Mouse (Mus musculus) midbrain, embryonic 16.5 days (tissue): ENCODE results near the gene Olfr398. TPM values are rescaled to one million over a fixed set of nuclear protein-coding genes. Genes with fewer than 3 reads are reported as not detected.

Experiments used
- ATAC-seq: fragments of 200-750 bp; cut with Nextera tagmentation; 2 replicates; pipeline ENCODE4 v1.8.0; 2017; ENCODE audit warnings: moderate TSS enrichment
- H3K27ac ChIP-seq: fragments of 300-500 bp; sonication (generic); 2 replicates; pipeline ENCODE4 v1.5.1; 2014; ENCODE audit warnings: mild to moderate bottlenecking, low read length, mixed read lengths
- H3K27me3 ChIP-seq: fragments of 300-500 bp; sonication (generic); 2 replicates; pipeline ENCODE4 v1.6.1; 2014; ENCODE audit warnings: low read depth, low read length, mixed read lengths; ENCODE audit not compliant: control insufficient read depth, insufficient read depth
- H3K36me3 ChIP-seq: fragments of 300-500 bp; sonication (generic); 2 replicates; pipeline ENCODE4 v1.6.1; 2014; ENCODE audit warnings: mild to moderate bottlenecking, low read length, moderate library complexity, mixed read lengths; ENCODE audit not compliant: control insufficient read depth, insufficient read depth
- H3K4me1 ChIP-seq: fragments of 300-500 bp; sonication (generic); 2 replicates; pipeline ENCODE4 v1.6.1; 2014; ENCODE audit warnings: mild to moderate bottlenecking, low read length, mixed read lengths; ENCODE audit not compliant: control insufficient read depth, insufficient read depth
- H3K4me2 ChIP-seq: fragments of 300-500 bp; sonication (generic); 2 replicates; pipeline ENCODE4 v1.6.1; 2014; ENCODE audit warnings: mild to moderate bottlenecking, low read length, mixed read lengths
- H3K4me3 ChIP-seq: fragments of 300-500 bp; sonication (generic); 2 replicates; pipeline ENCODE4 v1.5.1; 2014; ENCODE audit warnings: low read depth, mild to moderate bottlenecking, low read length, moderate library complexity, mixed read lengths
- H3K9ac ChIP-seq: fragments of 300-500 bp; sonication (generic); 2 replicates; pipeline ENCODE4 v1.6.1; 2014; ENCODE audit warnings: low read depth, low read length, mixed read lengths
- H3K9me3 ChIP-seq: fragments of 300-500 bp; sonication (generic); replicated peaks from 2 replicates; pipeline ENCODE4 v1.6.1; 2014; ENCODE audit warnings: mild to moderate bottlenecking, low read length, mixed read lengths; ENCODE audit not compliant: control insufficient read depth, poor library complexity, severe bottlenecking
- WGBS: fragments of 180-500 bp; shearing (Covaris S2); extraction: QIAGEN DNeasy Blood & Tissue Kit; methylation state at CpG from one replicate; pipeline ENCODE4 v1.1.7; 2014; 5-methylcytosine and 5-hydroxymethylcytosine counted together
- polyA plus RNA-seq: library from polyadenylated mRNA; unstranded; fragments of >200 nt; fragmentation: Nextera tagmentation; extraction: Ambion mirVana; gene quantifications from 2 replicates; pipeline ENCODE4 v1.2.1, GENCODE M21; 2015

Olfr398 gene
- not detected in 2 replicates for polyA plus RNA-seq

DNA sequence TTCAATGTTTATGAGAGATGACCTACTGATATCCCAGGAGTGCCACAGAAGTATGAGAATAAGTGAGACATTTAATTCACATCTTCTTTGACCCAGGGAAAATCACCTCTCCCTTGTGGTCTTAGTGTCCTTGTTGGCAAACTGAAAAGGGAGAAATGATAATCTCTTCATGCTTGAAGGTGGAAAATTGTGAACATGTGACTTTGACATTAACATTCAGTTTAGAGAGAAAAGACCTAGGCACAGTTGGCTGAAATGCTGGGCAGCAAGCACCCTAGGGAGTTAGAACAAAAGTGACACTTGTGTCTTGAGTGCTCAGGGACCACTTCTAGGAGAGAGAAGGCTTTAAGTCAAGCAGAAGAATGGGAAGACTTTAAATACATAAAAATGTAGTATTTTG lies at the start of gene Olfr398:
Olfr398 (minus strand) TSS at position 101 of the 400 bp plus-strand sequence.
- Histone ChIP-seq H3K36me3 (no peaks in the 10 kb centered on the region), H3K27me3 (no peaks in the 10 kb centered on the region), H3K27ac (no peak within 1 kb of the TSS), H3K4me2 (no peak within 1 kb of the TSS), H3K9me3 (peaks cover 20% of the 10 kb centered on the region), H3K4me3 (no peak within 1 kb of the TSS), H3K9ac (no peak within 1 kb of the TSS), H3K4me1 (no peaks in the 10 kb centered on the region)
- no peak for ATAC-seq

DNA sequence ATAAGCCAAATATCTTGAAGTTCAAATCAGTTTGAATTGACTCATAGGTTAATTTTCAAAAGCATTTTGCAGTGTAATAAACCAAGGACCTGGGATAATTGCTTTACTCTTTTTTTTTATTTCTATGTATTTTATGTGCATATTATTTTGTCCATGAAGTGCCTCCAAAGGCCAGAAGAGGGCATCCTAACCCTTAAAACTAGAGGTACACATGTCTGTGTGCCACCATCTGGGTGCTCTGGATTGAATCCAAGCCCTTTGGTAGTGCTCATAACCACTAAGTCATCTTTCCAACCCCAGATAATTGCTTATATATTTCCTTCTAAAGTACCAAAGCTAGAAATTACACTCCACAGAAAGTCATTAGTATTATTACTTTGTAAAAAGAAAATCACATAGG lies 2.9 kb upstream of the Olfr398 start:
- peaks cover 16% of the 10 kb centered on the region for H3K9me3 ChIP-seq
- H3K27ac ChIP-seq: no peak overlapping the region
- no peak overlapping the region for H3K4me2 ChIP-seq
- no peaks in the 10 kb centered on the region for H3K27me3 ChIP-seq
- H3K4me3 ChIP-seq: no peak overlapping the region
- no peak overlapping the region for H3K9ac ChIP-seq
- no peaks in the 10 kb centered on the region for H3K4me1 ChIP-seq
- no peaks in the 10 kb centered on the region for H3K36me3 ChIP-seq
- ATAC-seq: no peak

DNA sequence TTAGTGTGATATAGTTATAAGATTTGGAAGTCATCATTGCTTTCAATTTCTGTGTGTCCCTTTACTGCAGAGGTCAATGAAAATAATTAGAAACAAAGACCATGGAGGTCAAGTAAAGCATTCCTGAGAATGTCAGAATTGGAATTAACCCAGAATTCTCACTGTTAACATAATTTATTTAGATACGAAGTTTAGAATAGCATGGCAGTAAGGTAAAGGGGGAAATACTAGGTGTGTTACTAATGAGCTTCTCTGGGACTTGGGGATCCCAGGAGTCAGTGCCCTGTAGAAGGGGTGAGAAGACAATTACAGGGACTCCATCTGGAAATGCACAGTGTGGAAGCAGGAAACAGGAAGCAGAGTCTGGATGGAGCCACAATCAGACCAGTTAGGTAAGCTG lies 29.7 kb downstream of the Olfr398 start, which contains the start of gene Olfr397:
Olfr397 (plus strand) TSS at position 301 of the 400 bp plus-strand sequence.
- Histone ChIP-seq H3K4me3 (no peak within 1 kb of the TSS), H3K9me3 (peaks cover 18% of the 10 kb centered on the region; the same call in 1 of the 2 replicates), H3K9ac (no peak within 1 kb of the TSS), H3K27ac (no peak within 1 kb of the TSS), H3K4me2 (no peak within 1 kb of the TSS), H3K27me3 (no peaks in the 10 kb centered on the region), H3K4me1 (no peaks in the 10 kb centered on the region), H3K36me3 (no peaks in the 10 kb centered on the region)
- ATAC-seq: no peak
- 74% methylated on average over 1 of the region's 1 CpGs for WGBS

DNA sequence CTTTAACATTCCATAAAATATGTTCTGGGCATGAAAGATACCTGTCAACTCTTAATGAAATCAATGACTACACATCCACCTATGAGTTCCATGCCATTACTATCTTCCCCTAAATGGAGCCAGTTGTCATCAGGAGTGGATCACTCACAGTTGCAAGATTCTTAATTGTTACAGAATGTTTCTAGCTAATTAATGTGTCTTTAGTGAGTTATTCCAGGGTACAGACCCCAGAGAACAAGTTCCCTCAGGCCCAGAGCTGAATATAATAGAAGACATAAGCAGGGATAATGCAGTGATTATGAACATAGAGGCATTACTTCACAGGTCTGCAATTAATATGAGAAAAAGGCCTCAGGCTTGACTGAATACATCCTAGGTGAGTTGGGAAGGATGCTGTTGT lies 53.8 kb downstream of the Olfr398 start, which contains the start of gene Olfr23:
Olfr23 (plus strand) TSS at position 301 of the 400 bp plus-strand sequence.
- no peak for ATAC-seq
- Histone ChIP-seq H3K27me3 (no peaks in the 10 kb centered on the region), H3K9ac (no peak within 1 kb of the TSS), H3K4me1 (no peaks in the 10 kb centered on the region), H3K9me3 (0 out of 2 replicates have a peak, but pooled peaks cover 4% of the 10 kb centered on the region), H3K27ac (no peak within 1 kb of the TSS), H3K4me2 (no peak within 1 kb of the TSS), H3K36me3 (no peaks in the 10 kb centered on the region), H3K4me3 (no peak within 1 kb of the TSS)

Other genes starting within 250 kb of the Olfr398 start
- not detected in 2 replicates for gene Olfr389, start 209.7 kb downstream of the Olfr398 start, polyA plus RNA-seq
- not detected in 2 replicates for gene Olfr390, start 207.4 kb downstream of the Olfr398 start, polyA plus RNA-seq
- not detected in 2 replicates for gene Olfr391-ps, start 187.4 kb downstream of the Olfr398 start, polyA plus RNA-seq
- not detected in 2 replicates for gene Olfr392, start 173.4 kb downstream of the Olfr398 start, polyA plus RNA-seq
- not detected in 2 replicates for gene Olfr393, start 139.0 kb downstream of the Olfr398 start, polyA plus RNA-seq
- gene Olfr394, start 99.6 kb downstream of the Olfr398 start, polyA plus RNA-seq: not detected in 2 replicates
- not detected in 2 replicates for gene Olfr395, start 81.1 kb downstream of the Olfr398 start, polyA plus RNA-seq
- not detected in 2 replicates for gene Olfr23, start 53.7 kb downstream of the Olfr398 start, polyA plus RNA-seq
- not detected in 2 replicates for gene Olfr397, start 29.6 kb downstream of the Olfr398 start, polyA plus RNA-seq
- not detected in 2 replicates for gene Olfr139, start 66.1 kb upstream of the Olfr398 start, polyA plus RNA-seq
- not detected in 2 replicates for gene Olfr399, start 66.2 kb upstream of the Olfr398 start, polyA plus RNA-seq
- not detected in 2 replicates for gene Zfp616, start 79.5 kb upstream of the Olfr398 start, polyA plus RNA-seq
- not detected in 2 replicates for gene Olfr401, start 123.3 kb upstream of the Olfr398 start, polyA plus RNA-seq
- gene Olfr402, start 163.1 kb upstream of the Olfr398 start, polyA plus RNA-seq: not detected in 2 replicates
- gene Olfr403, start 195.8 kb upstream of the Olfr398 start, polyA plus RNA-seq: not detected in 2 replicates
- not detected in 2 replicates for gene Olfr43, start 221.0 kb upstream of the Olfr398 start, polyA plus RNA-seq